Mouse (Mus musculus) lung, postnatal 0 days (tissue): ENCODE data around the gene Lhx5.

Experiments used
- CTCF ChIP-seq: IDR thresholded peaks from 2 replicates; pipeline ENCODE4 v1.5.1; 2016; ENCODE audit warnings: antibody characterized with exemption, mild to moderate bottlenecking
- EP300 ChIP-seq: IDR thresholded peaks from 2 replicates; pipeline ENCODE4 v1.6.1; 2016; ENCODE audit warnings: antibody characterized with exemption, mild to moderate bottlenecking, control low read depth

DNA sequence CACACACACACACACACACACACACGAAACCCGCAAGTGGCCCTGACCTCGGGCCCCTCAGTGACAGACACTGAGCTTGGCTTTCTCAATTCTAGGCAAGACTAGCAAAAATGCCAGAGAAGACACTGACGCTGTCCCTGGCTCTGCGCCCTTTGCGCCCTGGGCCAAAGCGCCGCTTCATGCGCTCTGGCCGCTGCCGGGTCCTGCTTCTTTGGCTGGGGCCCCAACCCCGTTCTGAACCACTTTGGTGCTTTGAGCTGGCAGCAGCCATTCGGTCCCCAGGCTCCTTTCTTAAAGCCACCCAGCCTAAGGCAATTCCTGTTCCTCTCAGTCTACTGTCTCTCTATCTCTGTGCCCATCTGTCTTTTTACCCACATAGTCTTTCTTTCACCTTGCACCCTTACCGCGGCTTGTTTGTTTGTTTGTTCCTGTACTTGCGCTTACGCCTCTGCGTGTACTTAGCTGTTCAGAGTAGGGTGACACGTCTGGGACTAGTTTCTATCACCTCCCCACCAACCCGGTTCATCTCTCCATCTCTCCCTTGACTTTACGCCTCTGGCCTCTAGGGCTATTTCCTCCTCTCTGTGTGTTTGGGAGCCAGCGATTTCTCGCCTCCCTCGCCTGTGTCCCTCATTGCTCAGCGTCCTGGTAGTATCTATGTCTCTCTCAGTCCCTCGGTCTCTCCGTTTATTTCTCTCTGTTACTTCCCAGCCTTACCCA is 7.7 kb downstream of the Lhx5 start:
- TF ChIP-seq CTCF (no peak), EP300 (no peak)
